Mouse (Mus musculus) spleen, adult 12 weeks (tissue): ENCODE data around the gene Mybbp1a.

Experiments
- DNase-seq: peaks from one replicate; pipeline ENCODE4 v3.0.0; 2022; ENCODE audit warnings: low spot score

Gene Mybbp1a

GRCm38 (mm10) chr11:72440965-72441664, at the start of gene Mybbp1a:
Gene Mybbp1a (plus strand): TSS chr11:72441355.
- peak; percentile 94 for DNase-seq

GRCm38 (mm10) chr11:72393243-72393642, 47.9 kb upstream of the Mybbp1a start:
- no peak for DNase-seq

- no peak for DNase-seq
These were observed 47.5 kb upstream of the Mybbp1a start for GRCm38 (mm10) chr11:72393669-72394068.

- DNase-seq = no peak
These were observed 46.5 kb upstream of the Mybbp1a start for GRCm38 (mm10) chr11:72394694-72395093.

- DNase-seq = no peak
These were observed 45.5 kb upstream of the Mybbp1a start for GRCm38 (mm10) chr11:72395652-72396051.

- no peak for DNase-seq
These were observed 44.5 kb upstream of the Mybbp1a start for GRCm38 (mm10) chr11:72396621-72397020.

- no peak for DNase-seq
These were observed 44.1 kb upstream of the Mybbp1a start for GRCm38 (mm10) chr11:72397072-72397471.

GRCm38 (mm10) chr11:72397811-72398525, 43.2 kb upstream of the Mybbp1a start:
- DNase-seq = no peak

- no peak for DNase-seq
These were observed 40.1 kb upstream of the Mybbp1a start for GRCm38 (mm10) chr11:72401068-72401467.

GRCm38 (mm10) chr11:72402017-72402416, 39.1 kb upstream of the Mybbp1a start:
- no peak for DNase-seq

- DNase-seq = no peak
These were observed 38.2 kb upstream of the Mybbp1a start for GRCm38 (mm10) chr11:72402969-72403368.

GRCm38 (mm10) chr11:72405532-72405931, 35.6 kb upstream of the Mybbp1a start:
- DNase-seq = no peak

GRCm38 (mm10) chr11:72406079-72406675, 35.0 kb upstream of the Mybbp1a start:
- DNase-seq = no peak

- no peak for DNase-seq
These were observed 34.1 kb upstream of the Mybbp1a start for GRCm38 (mm10) chr11:72407081-72407480.

GRCm38 (mm10) chr11:72407574-72407973, 33.6 kb upstream of the Mybbp1a start:
- no peak for DNase-seq

GRCm38 (mm10) chr11:72408451-72409170, 32.5 kb upstream of the Mybbp1a start:
- no peak for DNase-seq

- DNase-seq = no peak
These were observed 31.3 kb upstream of the Mybbp1a start for GRCm38 (mm10) chr11:72409649-72410385.

GRCm38 (mm10) chr11:72410521-72411092, 30.5 kb upstream of the Mybbp1a start:
- no peak for DNase-seq

GRCm38 (mm10) chr11:72411093-72411921, 29.8 kb upstream of the Mybbp1a start, which contains the start of gene Smtnl2:
Gene Smtnl2 (minus strand): TSS chr11:72411713.
- DNase-seq = peak; percentile 7

- no peak for DNase-seq
These were observed 29.2 kb upstream of the Mybbp1a start for GRCm38 (mm10) chr11:72411945-72412344.
